Mouse (Mus musculus): ENCODE measurements at regions not wholly inside any gene's neighbourhood (a gene's known extent, or its start where the extent isn't known, plus 50 kb on each side); places are given as distances from the start of the nearest gene placed in this dataset.

- H3K36me3 ChIP-seq (ENCODE audit: control insufficient read depth, insufficient read depth, low read length) = no peaks in the 10 kb centered on the region
- peak overlapping the region; percentile 75 for H3K27ac ChIP-seq (replicated peaks)
- no peak overlapping the region for H3K9ac ChIP-seq (ENCODE audit: low read length)
- peaks cover 5% of the 10 kb centered on the region; the same call in 1 of the 2 replicates for H3K4me1 ChIP-seq (replicated peaks; ENCODE audit: control insufficient read depth, insufficient read depth)
- H3K4me2 ChIP-seq (replicated peaks; ENCODE audit: low read depth) = no peak overlapping the region
- H3K4me3 ChIP-seq (ENCODE audit: low read depth, low read length) = no peak overlapping the region
- ATAC-seq (ENCODE audit: low FRiP score, low TSS enrichment) = peak; percentile 84
- no peak for DNase-seq (ENCODE audit: low spot score)
- H3K9me3 ChIP-seq (ENCODE audit: control insufficient read depth, low read length) = no peaks in the 10 kb centered on the region
- peak; percentile 37 for TF ChIP-seq EP300 (optimal IDR thresholded peaks at IDR 0.05)
- TF ChIP-seq CTCF (IDR thresholded peaks at IDR 0.05; ENCODE audit: low read depth) = no peak
- WGBS = 26% methylated on average over 7 of the region's 7 CpGs
- H3K27me3 ChIP-seq (ENCODE audit: control insufficient read depth, insufficient read depth, low read length) = no peaks in the 10 kb centered on the region
These were observed 108.9 kb downstream of the Hsd17b3 start for GRCm38 (mm10) chr13:63980012-63980691.

DNA sequence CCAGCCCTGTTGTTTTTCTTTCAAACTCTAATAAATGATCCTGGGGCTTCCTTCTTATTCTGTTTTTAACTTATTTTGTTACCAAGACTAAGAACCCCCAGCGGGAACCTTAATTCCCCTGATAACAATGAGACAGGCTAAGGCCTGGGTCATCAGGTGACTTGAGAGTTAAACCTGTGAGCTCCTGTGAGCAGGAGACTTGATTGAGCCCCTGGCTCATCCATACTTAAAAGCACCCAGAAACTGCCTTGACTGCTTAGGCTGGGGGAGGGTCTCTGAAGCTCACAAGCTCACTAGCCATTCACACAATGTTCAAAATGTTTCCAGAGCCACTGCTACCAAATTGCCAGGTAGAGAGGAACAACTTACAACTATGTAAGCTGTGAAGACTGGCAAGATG, 109.4 kb downstream of the Hsd17b3 start:
- H3K36me3 ChIP-seq (ENCODE audit: control insufficient read depth, insufficient read depth, low read length) = no peaks in the 10 kb centered on the region
- H3K27ac ChIP-seq (replicated peaks) = peak overlapping the region; percentile 75; the same call in 1 of the 2 replicates
- no peak overlapping the region for H3K4me3 ChIP-seq (ENCODE audit: low read depth, low read length)
- DNase-seq (ENCODE audit: low spot score) = no peak
- no peaks in the 10 kb centered on the region for H3K27me3 ChIP-seq (ENCODE audit: control insufficient read depth, insufficient read depth, low read length)
- 36% methylated on average over 1 of the region's 1 CpGs for WGBS
- no peak for ATAC-seq (ENCODE audit: low FRiP score, low TSS enrichment)
- H3K9me3 ChIP-seq (ENCODE audit: control insufficient read depth, low read length) = no peaks in the 10 kb centered on the region
- H3K4me1 ChIP-seq (replicated peaks; ENCODE audit: control insufficient read depth, insufficient read depth) = peaks cover 5% of the 10 kb centered on the region; the same call in 1 of the 2 replicates
- no peak overlapping the region for H3K4me2 ChIP-seq (replicated peaks; ENCODE audit: low read depth)
- TF ChIP-seq CTCF (IDR thresholded peaks at IDR 0.05; ENCODE audit: low read depth) = no peak
- TF ChIP-seq EP300 (optimal IDR thresholded peaks at IDR 0.05) = no peak
- no peak overlapping the region for H3K9ac ChIP-seq (ENCODE audit: low read length)

DNA sequence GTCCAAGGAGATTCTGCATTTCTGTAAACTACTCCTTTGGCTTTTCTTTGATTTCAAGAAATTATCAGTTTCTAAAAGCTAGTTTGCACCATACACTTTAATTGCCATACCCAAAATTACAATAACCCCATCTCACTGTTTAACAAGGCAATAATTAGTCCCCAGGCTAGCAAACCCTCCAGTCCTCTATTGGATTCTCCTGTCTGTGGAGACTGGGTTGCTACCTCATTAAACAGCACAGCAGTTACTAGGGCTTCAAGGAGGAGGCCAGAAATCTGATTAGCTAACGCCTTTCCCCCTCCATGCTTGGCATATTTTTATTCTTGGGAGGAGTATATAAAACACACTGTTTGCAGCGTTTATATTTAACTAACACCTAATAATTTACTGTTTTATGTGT, 119.1 kb downstream of the Hsd17b3 start:
- H3K4me2 ChIP-seq (replicated peaks; ENCODE audit: low read depth) = no peak overlapping the region
- TF ChIP-seq EP300 (optimal IDR thresholded peaks at IDR 0.05) (no peak), CTCF (IDR thresholded peaks at IDR 0.05; ENCODE audit: low read depth) (no peak)
- no peaks in the 10 kb centered on the region for H3K27me3 ChIP-seq (ENCODE audit: control insufficient read depth, insufficient read depth, low read length)
- H3K27ac ChIP-seq (replicated peaks) = no peak overlapping the region
- no peaks in the 10 kb centered on the region for H3K9me3 ChIP-seq (ENCODE audit: control insufficient read depth, low read length)
- H3K4me3 ChIP-seq (ENCODE audit: low read depth, low read length) = no peak overlapping the region
- ATAC-seq (ENCODE audit: low FRiP score, low TSS enrichment) (no peak), DNase-seq (ENCODE audit: low spot score) (no peak)
- H3K36me3 ChIP-seq (ENCODE audit: control insufficient read depth, insufficient read depth, low read length) = no peaks in the 10 kb centered on the region
- 80% methylated on average over 2 of the region's 2 CpGs for WGBS
- no peaks in the 10 kb centered on the region for H3K4me1 ChIP-seq (replicated peaks; ENCODE audit: control insufficient read depth, insufficient read depth)
- H3K9ac ChIP-seq (ENCODE audit: low read length) = no peak overlapping the region

DNA sequence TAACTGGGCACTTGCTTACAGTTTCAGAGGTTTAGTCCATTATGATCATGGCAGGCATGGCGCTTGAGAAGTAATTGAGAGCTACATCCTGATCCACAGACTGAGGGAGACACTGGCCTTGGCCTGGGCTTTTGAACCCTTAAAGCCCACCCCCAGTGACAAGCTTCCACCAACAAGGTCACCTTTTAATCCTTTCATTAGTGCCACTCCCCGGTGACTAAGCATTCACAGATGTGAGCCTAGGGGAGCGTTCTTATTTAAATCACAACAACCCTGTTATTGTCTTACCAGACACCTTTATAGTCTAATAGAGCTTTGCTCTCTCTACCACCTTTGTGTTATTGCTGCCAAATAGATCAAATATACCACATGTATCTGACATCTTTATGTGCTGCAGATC, 120.4 kb downstream of the Hsd17b3 start:
- no peak for DNase-seq (ENCODE audit: low spot score)
- no peak for ATAC-seq (ENCODE audit: low FRiP score, low TSS enrichment)
- TF ChIP-seq EP300 (optimal IDR thresholded peaks at IDR 0.05) (no peak), CTCF (IDR thresholded peaks at IDR 0.05; ENCODE audit: low read depth) (no peak)
- 81% methylated on average over 3 of the region's 3 CpGs for WGBS
- Histone ChIP-seq H3K27ac (replicated peaks) (no peak overlapping the region), H3K9me3 (ENCODE audit: control insufficient read depth, low read length) (no peaks in the 10 kb centered on the region), H3K4me1 (replicated peaks; ENCODE audit: control insufficient read depth, insufficient read depth) (no peaks in the 10 kb centered on the region), H3K4me2 (replicated peaks; ENCODE audit: low read depth) (no peak overlapping the region), H3K27me3 (ENCODE audit: control insufficient read depth, insufficient read depth, low read length) (no peaks in the 10 kb centered on the region), H3K9ac (ENCODE audit: low read length) (no peak overlapping the region), H3K4me3 (ENCODE audit: low read depth, low read length) (no peak overlapping the region), H3K36me3 (ENCODE audit: control insufficient read depth, insufficient read depth, low read length) (no peaks in the 10 kb centered on the region)

DNA sequence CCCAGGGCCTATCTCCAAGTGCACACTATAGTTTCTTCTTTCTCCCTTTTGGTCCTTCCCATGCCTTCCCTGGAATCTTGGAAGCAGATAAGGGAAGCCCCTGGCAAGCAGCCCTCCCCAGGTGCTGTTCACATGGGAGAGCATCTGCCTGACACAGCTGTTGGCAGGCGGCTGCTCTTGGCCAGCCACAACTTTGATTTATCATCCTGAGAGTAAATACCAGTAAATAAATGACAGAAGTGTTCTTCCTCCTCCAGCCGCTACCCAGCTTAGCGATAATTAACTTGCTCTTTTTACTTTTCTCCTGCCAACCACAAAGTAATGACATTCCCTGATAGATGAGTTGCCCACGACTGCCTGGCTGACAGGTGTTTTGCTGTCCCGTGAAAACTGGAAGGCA, 131.9 kb downstream of the Hsd17b3 start:
- H3K9me3 ChIP-seq (ENCODE audit: control insufficient read depth, low read length) = no peaks in the 10 kb centered on the region; the same call in 1 of the 2 replicates
- WGBS = 19% methylated on average over 5 of the region's 5 CpGs
- no peaks in the 10 kb centered on the region for H3K4me1 ChIP-seq (replicated peaks; ENCODE audit: control insufficient read depth, insufficient read depth)
- no peaks in the 10 kb centered on the region for H3K36me3 ChIP-seq (ENCODE audit: control insufficient read depth, insufficient read depth, low read length)
- no peak for ATAC-seq (ENCODE audit: low FRiP score, low TSS enrichment)
- H3K9ac ChIP-seq (ENCODE audit: low read length) = no peak overlapping the region
- DNase-seq (ENCODE audit: low spot score) = no peak
- no peak for TF ChIP-seq CTCF (IDR thresholded peaks at IDR 0.05; ENCODE audit: low read depth)
- no peak for TF ChIP-seq EP300 (optimal IDR thresholded peaks at IDR 0.05)
- H3K4me3 ChIP-seq (ENCODE audit: low read depth, low read length) = no peak overlapping the region
- H3K27ac ChIP-seq (replicated peaks) = no peak overlapping the region
- no peak overlapping the region for H3K4me2 ChIP-seq (replicated peaks; ENCODE audit: low read depth)
- no peaks in the 10 kb centered on the region for H3K27me3 ChIP-seq (ENCODE audit: control insufficient read depth, insufficient read depth, low read length)

- H3K9ac ChIP-seq (ENCODE audit: low read length) = no peak overlapping the region
- TF ChIP-seq EP300 (optimal IDR thresholded peaks at IDR 0.05) = no peak
- TF ChIP-seq CTCF (IDR thresholded peaks at IDR 0.05; ENCODE audit: low read depth) = no peak
- DNase-seq (ENCODE audit: low spot score) (no peak), ATAC-seq (ENCODE audit: low FRiP score, low TSS enrichment) (no peak)
- H3K4me3 ChIP-seq (ENCODE audit: low read depth, low read length) = no peak overlapping the region
- H3K36me3 ChIP-seq (ENCODE audit: control insufficient read depth, insufficient read depth, low read length) = no peaks in the 10 kb centered on the region
- H3K27ac ChIP-seq (replicated peaks) = no peak overlapping the region
- no peaks in the 10 kb centered on the region for H3K27me3 ChIP-seq (ENCODE audit: control insufficient read depth, insufficient read depth, low read length)
- no peaks in the 10 kb centered on the region; the same call in 1 of the 2 replicates for H3K4me1 ChIP-seq (replicated peaks; ENCODE audit: control insufficient read depth, insufficient read depth)
- no peak overlapping the region for H3K4me2 ChIP-seq (replicated peaks; ENCODE audit: low read depth)
- 88% methylated on average over 2 of the region's 2 CpGs for WGBS
- H3K9me3 ChIP-seq (ENCODE audit: control insufficient read depth, low read length) = no peaks in the 10 kb centered on the region; the same call in 1 of the 2 replicates
These were observed 134.7 kb downstream of the Hsd17b3 start for GRCm38 (mm10) chr13:63954305-63954704.

All from stomach, postnatal 0 days (tissue).